Mouse (Mus musculus): ENCODE data around the gene Cacna1f. TPM values are rescaled to one million over a fixed set of nuclear protein-coding genes. Genes with fewer than 3 reads are reported as not detected.

The Cacna1f gene
- not detected in 2 replicates for polyA plus RNA-seq (2014; fragmentation: Nextera tagmentation; extraction: Ambion mirVana)

DNA sequence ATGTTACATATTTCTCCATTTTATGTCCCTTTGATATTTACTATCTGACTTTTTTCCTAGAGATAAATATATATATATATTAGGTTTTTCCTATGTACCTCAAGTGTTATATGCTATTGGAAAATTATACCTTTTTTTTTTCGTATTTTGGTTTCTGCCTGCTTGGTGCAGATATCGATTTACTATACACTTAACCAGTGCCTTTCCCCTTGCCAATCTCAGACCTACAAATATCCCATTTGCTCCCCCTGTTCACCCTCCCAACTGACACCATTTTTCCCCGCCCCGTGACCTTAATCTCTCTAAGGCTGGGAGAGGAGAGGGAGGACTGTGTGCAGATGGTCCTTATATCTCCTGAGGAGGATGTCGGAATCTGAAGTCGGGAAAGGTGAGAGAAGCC, at the start of gene Cacna1f:
Gene Cacna1f (plus strand): TSS at position 301 of the 400 bp plus-strand sequence.
- H3K4me1 ChIP-seq (replicated peaks; ENCODE audit: control insufficient read depth, insufficient read depth, low read length) = no peaks in the 10 kb centered on the region
- H3K4me2 ChIP-seq (ENCODE audit: low read depth, low read length, severe bottlenecking) = no peak within 1 kb of the TSS
- no peaks in the 10 kb centered on the region for H3K27me3 ChIP-seq (ENCODE audit: control insufficient read depth, insufficient read depth, low read length)
- ATAC-seq (replicated peaks; ENCODE audit: low FRiP score) (no peak), DNase-seq (ENCODE audit: low spot score) (no peak)
- WGBS = 81% methylated on average over 6 of the region's 6 CpGs
- H3K27ac ChIP-seq (ENCODE audit: low read depth, low read length) = no peak within 1 kb of the TSS
- H3K36me3 ChIP-seq (ENCODE audit: control insufficient read depth, insufficient read depth, low read length) = no peaks in the 10 kb centered on the region; the same call in 1 of the 2 replicates
- H3K9ac ChIP-seq (ENCODE audit: low read length) = no peak within 1 kb of the TSS
- H3K4me3 ChIP-seq (ENCODE audit: low read depth, low read length) = no peak within 1 kb of the TSS
- H3K9me3 ChIP-seq (ENCODE audit: control insufficient read depth, low read length) = no peaks in the 10 kb centered on the region

DNA sequence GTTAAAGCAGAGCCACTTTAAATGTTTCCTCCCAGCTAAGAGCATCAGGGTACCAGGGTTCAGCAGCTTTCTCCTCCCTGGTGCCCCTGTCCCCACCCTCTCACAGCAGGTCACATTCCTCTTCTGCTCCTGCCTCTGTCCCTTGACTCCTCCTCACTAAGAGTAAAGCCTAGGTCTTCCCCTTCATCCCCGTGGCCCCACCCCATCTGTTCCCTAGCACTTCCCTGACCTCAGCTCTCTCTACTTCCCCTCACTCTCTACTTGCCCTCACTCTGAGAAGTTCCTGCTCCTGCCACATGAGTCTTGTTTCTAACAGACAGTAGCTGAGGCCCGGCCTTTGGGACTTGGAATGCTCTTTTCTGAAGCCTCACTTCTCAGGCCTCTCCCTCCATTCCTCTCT, 43.8 kb upstream of the Cacna1f start:
- H3K27me3 ChIP-seq (ENCODE audit: control insufficient read depth, insufficient read depth, low read length) = no peaks in the 10 kb centered on the region
- H3K36me3 ChIP-seq (ENCODE audit: control insufficient read depth, insufficient read depth, low read length) = no peaks in the 10 kb centered on the region
- 19% methylated on average over 2 of the region's 2 CpGs for WGBS
- no peaks in the 10 kb centered on the region for H3K4me1 ChIP-seq (replicated peaks; ENCODE audit: control insufficient read depth, insufficient read depth, low read length)
- H3K9ac ChIP-seq (ENCODE audit: low read length) = no peak overlapping the region
- DNase-seq (ENCODE audit: low spot score) = no peak
- no peak for ATAC-seq (replicated peaks; ENCODE audit: low FRiP score)
- H3K27ac ChIP-seq (ENCODE audit: low read depth, low read length) = no peak overlapping the region
- no peak overlapping the region for H3K4me3 ChIP-seq (ENCODE audit: low read depth, low read length)
- H3K4me2 ChIP-seq (ENCODE audit: low read depth, low read length, severe bottlenecking) = no peak overlapping the region
- H3K9me3 ChIP-seq (ENCODE audit: control insufficient read depth, low read length) = no peaks in the 10 kb centered on the region

DNA sequence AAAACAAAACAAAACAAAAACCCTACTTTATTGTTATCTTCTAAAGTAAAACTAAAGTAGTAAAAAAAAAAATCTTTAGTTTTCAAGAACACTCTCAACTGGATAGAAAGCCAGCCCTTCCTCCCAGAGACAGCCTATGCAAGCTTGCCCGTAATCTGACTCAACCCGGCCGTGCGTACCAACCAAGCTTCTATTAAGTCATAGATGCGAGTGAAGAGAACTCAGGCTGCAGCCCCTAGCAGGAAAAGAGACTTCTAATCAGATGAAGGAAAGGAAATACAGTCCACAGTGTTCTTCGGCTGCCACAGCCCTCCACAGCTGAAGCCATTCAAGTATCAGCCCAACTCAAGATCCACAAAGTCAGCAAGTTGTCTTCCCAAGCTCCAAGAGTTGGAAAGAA, 40.5 kb upstream of the Cacna1f start:
- no peak for DNase-seq (ENCODE audit: low spot score)
- Histone ChIP-seq H3K4me2 (ENCODE audit: low read depth, low read length, severe bottlenecking) (no peak overlapping the region), H3K27ac (ENCODE audit: low read depth, low read length) (no peak overlapping the region), H3K36me3 (ENCODE audit: control insufficient read depth, insufficient read depth, low read length) (no peaks in the 10 kb centered on the region), H3K9me3 (ENCODE audit: control insufficient read depth, low read length) (no peaks in the 10 kb centered on the region), H3K27me3 (ENCODE audit: control insufficient read depth, insufficient read depth, low read length) (no peaks in the 10 kb centered on the region), H3K9ac (ENCODE audit: low read length) (no peak overlapping the region), H3K4me3 (ENCODE audit: low read depth, low read length) (no peak overlapping the region), H3K4me1 (replicated peaks; ENCODE audit: control insufficient read depth, insufficient read depth, low read length) (no peaks in the 10 kb centered on the region)
- 88% methylated on average over 6 of the region's 6 CpGs for WGBS
- ATAC-seq (replicated peaks; ENCODE audit: low FRiP score) = no peak

DNA sequence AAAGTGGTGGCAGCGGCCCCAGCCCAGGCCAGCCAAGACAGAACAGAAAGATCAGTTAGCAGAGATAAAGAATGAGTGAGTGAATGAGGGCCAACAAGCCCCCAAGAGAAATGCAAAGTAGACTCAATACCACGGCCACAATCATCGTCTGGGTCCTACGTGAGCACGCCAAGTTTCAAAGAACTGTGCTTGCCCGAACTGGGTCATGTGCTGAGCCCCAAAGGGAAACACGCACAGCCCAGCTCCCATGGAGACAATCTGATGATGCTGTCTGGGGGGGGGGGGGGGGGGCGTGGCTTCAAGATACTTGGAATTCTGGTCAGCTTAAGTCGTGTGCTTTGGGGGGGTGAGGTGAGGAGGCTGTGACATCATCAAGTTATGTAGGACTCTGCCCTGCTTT, 39.4 kb upstream of the Cacna1f start:
- no peak overlapping the region for H3K4me2 ChIP-seq (ENCODE audit: low read depth, low read length, severe bottlenecking)
- H3K9me3 ChIP-seq (ENCODE audit: control insufficient read depth, low read length) = no peaks in the 10 kb centered on the region
- ATAC-seq (replicated peaks; ENCODE audit: low FRiP score) (no peak), DNase-seq (ENCODE audit: low spot score) (no peak)
- 81% methylated on average over 9 of the region's 9 CpGs for WGBS
- H3K27me3 ChIP-seq (ENCODE audit: control insufficient read depth, insufficient read depth, low read length) = no peaks in the 10 kb centered on the region
- no peak overlapping the region for H3K9ac ChIP-seq (ENCODE audit: low read length)
- H3K4me1 ChIP-seq (replicated peaks; ENCODE audit: control insufficient read depth, insufficient read depth, low read length) = no peaks in the 10 kb centered on the region; the same call in 1 of the 2 replicates
- H3K27ac ChIP-seq (ENCODE audit: low read depth, low read length) = no peak overlapping the region
- H3K4me3 ChIP-seq (ENCODE audit: low read depth, low read length) = no peak overlapping the region
- H3K36me3 ChIP-seq (ENCODE audit: control insufficient read depth, insufficient read depth, low read length) = no peaks in the 10 kb centered on the region

DNA sequence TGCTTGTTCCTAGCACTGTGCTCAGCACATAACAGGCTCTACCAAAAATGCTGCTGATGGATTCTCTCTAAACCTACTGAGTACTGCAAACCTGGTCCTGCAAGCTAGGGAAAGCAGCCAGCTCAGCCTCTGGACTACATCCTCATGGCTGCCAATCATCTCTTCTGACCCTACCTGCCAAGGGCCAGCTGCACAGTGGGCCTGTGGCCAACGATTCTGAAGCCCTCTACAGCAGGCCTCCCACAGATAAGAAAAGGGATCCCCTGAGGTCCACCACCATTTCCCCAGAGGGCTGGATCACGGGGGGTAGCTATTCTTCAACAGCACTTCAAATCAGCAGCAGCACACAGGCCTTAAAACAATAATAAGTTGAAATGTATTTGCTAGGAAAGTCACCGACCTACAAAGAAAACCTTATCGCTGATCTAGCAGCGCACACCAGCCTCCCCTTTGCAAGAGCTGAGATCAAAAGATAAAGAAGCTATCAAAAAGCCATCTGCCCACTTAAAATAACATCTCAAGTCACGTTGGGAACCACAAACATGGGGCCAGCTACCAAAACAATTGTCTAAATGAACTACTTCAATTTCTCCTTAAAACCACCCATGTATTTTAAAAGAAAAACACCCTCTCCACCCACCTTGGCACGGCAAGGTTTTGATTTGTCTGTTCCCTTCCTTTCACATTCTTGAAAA, 36.3 kb upstream of the Cacna1f start:
- H3K36me3 ChIP-seq (ENCODE audit: control insufficient read depth, insufficient read depth, low read length) = no peaks in the 10 kb centered on the region
- H3K9me3 ChIP-seq (ENCODE audit: control insufficient read depth, low read length) = no peaks in the 10 kb centered on the region
- H3K4me1 ChIP-seq (replicated peaks; ENCODE audit: control insufficient read depth, insufficient read depth, low read length) = peaks cover 5% of the 10 kb centered on the region
- DNase-seq (ENCODE audit: low spot score) (no peak), ATAC-seq (replicated peaks; ENCODE audit: low FRiP score) (no peak)
- no peak overlapping the region for H3K27ac ChIP-seq (ENCODE audit: low read depth, low read length)
- H3K27me3 ChIP-seq (ENCODE audit: control insufficient read depth, insufficient read depth, low read length) = no peaks in the 10 kb centered on the region
- H3K4me3 ChIP-seq (ENCODE audit: low read depth, low read length) = no peak overlapping the region
- 70% methylated on average over 7 of the region's 7 CpGs for WGBS
- H3K9ac ChIP-seq (ENCODE audit: low read length) = no peak overlapping the region
- no peak overlapping the region for H3K4me2 ChIP-seq (ENCODE audit: low read depth, low read length, severe bottlenecking)

DNA sequence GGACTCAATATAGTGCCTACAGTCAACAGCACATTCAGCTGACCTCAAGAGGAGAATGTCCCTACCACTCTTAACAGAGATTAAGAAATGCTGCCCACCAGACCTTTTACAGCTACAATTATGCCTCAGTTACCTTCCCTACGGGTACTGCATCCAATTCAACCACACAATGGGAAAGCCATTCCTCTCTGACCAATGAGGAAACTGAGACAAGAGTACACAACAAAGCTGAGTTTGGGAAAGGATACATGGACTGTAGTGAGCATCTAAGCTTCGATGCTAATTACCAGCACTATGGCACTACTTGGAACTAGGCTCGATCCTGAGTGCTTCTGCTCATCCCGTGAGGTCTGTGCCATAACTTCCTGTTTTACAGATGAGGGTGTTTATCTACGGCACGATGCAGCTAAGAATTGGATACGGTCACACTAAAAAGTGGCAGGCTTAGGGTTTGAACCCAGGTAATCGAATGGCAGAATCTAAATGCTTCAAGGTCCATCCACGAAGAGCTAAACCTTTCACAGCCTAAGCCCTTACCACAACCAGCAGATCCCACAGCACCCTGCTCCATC, 35.2 kb upstream of the Cacna1f start:
- H3K9ac ChIP-seq (ENCODE audit: low read length) = no peak overlapping the region
- no peak overlapping the region for H3K27ac ChIP-seq (ENCODE audit: low read depth, low read length)
- ATAC-seq (replicated peaks; ENCODE audit: low FRiP score) (no peak), DNase-seq (ENCODE audit: low spot score) (no peak)
- H3K4me2 ChIP-seq (ENCODE audit: low read depth, low read length, severe bottlenecking) = no peak overlapping the region
- peaks cover 5% of the 10 kb centered on the region for H3K4me1 ChIP-seq (replicated peaks; ENCODE audit: control insufficient read depth, insufficient read depth, low read length)
- H3K27me3 ChIP-seq (ENCODE audit: control insufficient read depth, insufficient read depth, low read length) = no peaks in the 10 kb centered on the region
- H3K9me3 ChIP-seq (ENCODE audit: control insufficient read depth, low read length) = no peaks in the 10 kb centered on the region
- WGBS = 93% methylated on average over 9 of the region's 9 CpGs
- H3K4me3 ChIP-seq (ENCODE audit: low read depth, low read length) = no peak overlapping the region
- no peaks in the 10 kb centered on the region for H3K36me3 ChIP-seq (ENCODE audit: control insufficient read depth, insufficient read depth, low read length)

DNA sequence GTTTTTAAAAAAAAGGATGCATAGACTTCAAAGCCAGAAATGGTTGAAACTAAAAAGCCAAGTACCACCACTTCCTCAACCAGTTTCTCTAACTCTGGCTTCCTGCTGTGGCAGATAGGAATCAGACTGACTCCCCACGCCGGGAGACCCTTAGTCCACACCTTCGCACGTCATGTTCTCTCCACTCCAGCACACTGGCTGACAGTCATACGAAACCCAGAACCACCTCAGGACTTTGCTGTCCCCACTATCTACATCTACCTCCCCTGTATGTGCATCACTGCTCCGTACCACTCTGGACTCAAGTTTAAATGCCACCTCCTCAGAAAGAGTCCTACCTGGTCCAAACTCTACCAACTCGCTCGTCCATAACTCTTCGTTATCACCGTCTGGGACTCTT, 34.4 kb upstream of the Cacna1f start:
- peak overlapping the region; percentile 24; the same call in 1 of the 2 replicates for H3K4me2 ChIP-seq (ENCODE audit: low read depth, low read length, severe bottlenecking)
- no peak overlapping the region for H3K4me3 ChIP-seq (ENCODE audit: low read depth, low read length)

DNA sequence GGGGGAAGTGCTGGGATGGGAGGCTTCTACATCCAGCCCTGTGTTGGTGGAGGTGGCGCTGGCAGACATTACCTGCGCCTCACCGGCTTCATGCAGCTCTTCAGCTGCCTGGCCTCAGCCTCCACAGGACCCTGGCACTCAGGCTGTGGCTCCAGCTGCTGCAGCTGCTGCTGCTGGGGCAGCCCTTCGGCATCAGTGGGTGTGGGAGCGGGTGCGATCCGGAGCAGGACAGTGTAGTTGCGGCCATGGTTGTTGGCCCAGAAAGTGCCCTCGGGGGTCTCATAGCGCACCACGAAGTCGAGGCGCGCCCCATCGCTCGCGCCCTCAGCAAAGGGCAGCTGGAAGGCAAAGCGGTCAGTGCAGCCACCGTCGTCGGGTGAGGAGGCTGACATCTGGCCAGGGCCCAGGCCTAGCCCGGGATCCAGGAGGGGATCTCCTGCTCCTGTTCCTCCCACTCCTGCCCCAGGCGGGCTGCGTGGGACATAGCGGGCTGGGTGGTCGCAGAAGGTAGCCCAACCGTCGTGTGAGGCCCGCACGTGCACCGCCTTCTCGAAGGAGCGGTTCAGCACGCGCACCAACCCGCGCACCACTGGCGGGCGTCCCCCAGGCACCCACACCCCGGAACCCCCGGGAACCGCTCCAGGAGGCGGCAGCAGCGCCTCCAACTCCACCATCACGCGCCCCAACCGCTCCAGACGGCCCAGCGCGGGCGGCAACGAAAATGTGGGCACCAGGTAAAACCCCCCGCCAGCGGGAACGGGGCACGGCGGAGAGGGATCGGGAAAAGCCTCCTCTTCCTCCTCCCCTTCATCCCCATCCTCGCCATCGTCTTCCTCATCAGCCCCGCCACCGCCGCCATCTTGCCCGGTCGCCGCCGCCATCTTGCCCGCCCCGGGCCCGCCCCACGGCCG, 33.5 kb upstream of the Cacna1f start, which contains the start of gene Foxp3:
Gene Foxp3 (plus strand): TSS at position 469 of the 911 bp plus-strand sequence.
- H3K4me2 ChIP-seq (ENCODE audit: low read depth, low read length, severe bottlenecking) = peak within 1 kb of the TSS; percentile 58
- H3K27me3 ChIP-seq (ENCODE audit: control insufficient read depth, insufficient read depth, low read length) = no peaks in the 10 kb centered on the region
- H3K9ac ChIP-seq (ENCODE audit: low read length) = peak within 1 kb of the TSS; percentile 77
- ATAC-seq (replicated peaks; ENCODE audit: low FRiP score) = peak; percentile 28
- H3K36me3 ChIP-seq (ENCODE audit: control insufficient read depth, insufficient read depth, low read length) = no peaks in the 10 kb centered on the region
- no peaks in the 10 kb centered on the region for H3K9me3 ChIP-seq (ENCODE audit: control insufficient read depth, low read length)
- H3K27ac ChIP-seq (ENCODE audit: low read depth, low read length) = peak within 1 kb of the TSS; percentile 68
- H3K4me1 ChIP-seq (replicated peaks; ENCODE audit: control insufficient read depth, insufficient read depth, low read length) = peaks cover 5% of the 10 kb centered on the region
- peak within 1 kb of the TSS; percentile 53 for H3K4me3 ChIP-seq (ENCODE audit: low read depth, low read length)
- 32% methylated on average over 67 of the region's 72 CpGs for WGBS
- DNase-seq (ENCODE audit: low spot score) = peak; percentile 55

More for the DNA sequence above, 34.4 kb upstream of the Cacna1f start:
- no peaks in the 10 kb centered on the region for H3K27me3 ChIP-seq (ENCODE audit: control insufficient read depth, insufficient read depth, low read length)
- no peaks in the 10 kb centered on the region for H3K36me3 ChIP-seq (ENCODE audit: control insufficient read depth, insufficient read depth, low read length)
- WGBS = 92% methylated on average over 10 of the region's 10 CpGs
- H3K4me1 ChIP-seq (replicated peaks; ENCODE audit: control insufficient read depth, insufficient read depth, low read length) = peaks cover 5% of the 10 kb centered on the region
- no peak overlapping the region for H3K9ac ChIP-seq (ENCODE audit: low read length)
- no peak overlapping the region for H3K27ac ChIP-seq (ENCODE audit: low read depth, low read length)
- no peaks in the 10 kb centered on the region for H3K9me3 ChIP-seq (ENCODE audit: control insufficient read depth, low read length)
- DNase-seq (ENCODE audit: low spot score) (no peak), ATAC-seq (replicated peaks; ENCODE audit: low FRiP score) (no peak)
